Comparison of ENCODE assay signal across 11 mouse cellular contexts in the genomic region with DNA sequence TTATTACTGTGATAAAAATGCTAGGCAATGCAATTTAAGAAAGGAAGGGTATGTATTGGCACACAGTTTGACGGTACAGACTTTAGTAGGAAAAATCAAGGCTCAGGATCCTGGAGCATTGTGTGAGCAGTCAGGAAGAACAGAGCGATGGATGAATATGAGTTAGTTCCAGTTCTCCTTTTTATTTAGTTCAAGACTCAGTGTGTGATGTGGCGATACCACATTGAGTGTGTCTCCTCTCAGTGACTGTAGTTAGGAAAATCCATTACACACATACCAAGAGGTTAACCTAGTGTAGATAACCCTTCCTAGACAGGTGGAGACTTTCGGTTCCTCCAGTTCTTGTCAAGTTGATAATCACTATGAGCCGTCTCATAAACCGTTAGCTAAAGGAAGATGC. TPM values are rescaled to one million over a fixed set of nuclear protein-coding genes. Genes with fewer than 3 reads are reported as not detected.
DNase-seq lines count a peak whose midpoint lies in the region; ATAC-seq and TF ChIP-seq lines count a peak whose summit lies in the region.
"Had no signal": no experiment of that assay in that cellular context is flagged by ENCODE, and none has a peak within 500 bp of the region (broad histone marks: within the 10 kb centered on the region; RNA-seq: fewer than 3 reads in every experiment).

No protein-coding gene starts in this region.

- peak overlapping the region; percentile 83; the same call in 1 of the 2 replicates for H3K4me2 ChIP-seq in midbrain, embryonic 12.5 days (replicated peaks)
- no peak overlapping the region; the same call in 1 of the 2 replicates for H3K4me2 ChIP-seq in midbrain, embryonic 11.5 days
- H3K4me2 ChIP-seq in limb, embryonic 12.5 days, result peak overlapping the region; percentile 66
- peak overlapping the region; percentile 68 for H3K4me2 ChIP-seq in stomach, embryonic 16.5 days (ENCODE audit: low read depth, low read length)

- peaks cover 2% of the 10 kb centered on the region; the same call in 1 of the 2 replicates for H3K79me2 ChIP-seq in heart, adult 2 months (replicated peaks; ENCODE audit: control insufficient read depth, insufficient read depth, low read length)

- TF ChIP-seq EP300 in heart, adult 2 months (IDR thresholded peaks at IDR 0.05; ENCODE audit: insufficient read depth, low read depth, low read length), result no peak

- no peak for TF ChIP-seq CTCF in heart, adult 2 months (IDR thresholded peaks at IDR 0.05)

- DNase-seq in heart, embryonic 10.5 days (ENCODE audit: low spot score), result peak; percentile 16
- no peak for DNase-seq in heart, adult 2 months
- no peak for DNase-seq in midbrain, embryonic 11.5 days (ENCODE audit: low spot score, missing footprints)
- DNase-seq in adrenal gland, postnatal 36 days, result no peak
- DNase-seq in B cell, adult 2 months, result no peak
- DNase-seq: cerebellum, adult 11-12 months; kidney, postnatal 25 days; lung, postnatal 10 days had no signal

- no peaks in the 10 kb centered on the region for H3K9me3 ChIP-seq in heart, embryonic 10.5 days
- no peaks in the 10 kb centered on the region for H3K9me3 ChIP-seq in midbrain, embryonic 12.5 days
- no peaks in the 10 kb centered on the region for H3K9me3 ChIP-seq in midbrain, embryonic 11.5 days (ENCODE audit: control insufficient read depth, low read length)
- H3K9me3 ChIP-seq in limb, embryonic 12.5 days, result no peaks in the 10 kb centered on the region
- H3K9me3 ChIP-seq in stomach, embryonic 16.5 days (replicated peaks; ENCODE audit: control insufficient read depth, low read length), result no peaks in the 10 kb centered on the region

- WGBS in heart, embryonic 10.5 days, result 88% methylated on average over 6 of the region's 6 CpGs
- 94% methylated on average over 6 of the region's 6 CpGs for WGBS in heart, adult 2 months
- WGBS in midbrain, embryonic 12.5 days, result 92% methylated on average over 6 of the region's 6 CpGs
- 92% methylated on average over 6 of the region's 6 CpGs for WGBS in midbrain, embryonic 11.5 days
- WGBS in limb, embryonic 12.5 days, result 93% methylated on average over 6 of the region's 6 CpGs
- WGBS in stomach, embryonic 16.5 days, result 87% methylated on average over 6 of the region's 6 CpGs

- no peak overlapping the region for H3K27ac ChIP-seq in heart, embryonic 10.5 days
- no peak overlapping the region for H3K27ac ChIP-seq in heart, adult 2 months
- no peak overlapping the region for H3K27ac ChIP-seq in midbrain, embryonic 12.5 days (replicated peaks)
- no peak overlapping the region for H3K27ac ChIP-seq in midbrain, embryonic 11.5 days (ENCODE audit: low read depth, low read length)
- H3K27ac ChIP-seq in limb, embryonic 12.5 days, result no peak overlapping the region
- no peak overlapping the region for H3K27ac ChIP-seq in stomach, embryonic 16.5 days (ENCODE audit: low read length)

- intact Hi-C loops in heart, adult 2 months (cut with DNase I), result loop anchor here (5.0 kb wide), 3 partner anchors 134 to 299 kb away; a partner anchor contains a TSS

- H3K27me3 ChIP-seq in heart, embryonic 10.5 days (ENCODE audit: insufficient read depth, poor library complexity, severe bottlenecking), result no peaks in the 10 kb centered on the region
- H3K27me3 ChIP-seq in heart, adult 2 months (ENCODE audit: control insufficient read depth, insufficient read depth, low read length), result no peaks in the 10 kb centered on the region
- no peaks in the 10 kb centered on the region for H3K27me3 ChIP-seq in midbrain, embryonic 12.5 days
- H3K27me3 ChIP-seq in midbrain, embryonic 11.5 days (ENCODE audit: control insufficient read depth, insufficient read depth, low read length), result no peaks in the 10 kb centered on the region
- H3K27me3 ChIP-seq in limb, embryonic 12.5 days, result no peaks in the 10 kb centered on the region
- H3K27me3 ChIP-seq in stomach, embryonic 16.5 days (ENCODE audit: control insufficient read depth, insufficient read depth, low read length), result no peaks in the 10 kb centered on the region

- no peak for TF ChIP-seq POLR2A in heart, adult 2 months (IDR thresholded peaks at IDR 0.05; ENCODE audit: insufficient read depth, low read depth, low read length)

- no peaks in the 10 kb centered on the region for H3K36me3 ChIP-seq in heart, embryonic 10.5 days
- H3K36me3 ChIP-seq in heart, adult 2 months (ENCODE audit: control insufficient read depth, insufficient read depth, low read length), result no peaks in the 10 kb centered on the region; the same call in 1 of the 2 replicates
- H3K36me3 ChIP-seq in midbrain, embryonic 12.5 days, result no peaks in the 10 kb centered on the region
- no peaks in the 10 kb centered on the region for H3K36me3 ChIP-seq in midbrain, embryonic 11.5 days (ENCODE audit: control insufficient read depth, insufficient read depth, low read length)
- no peaks in the 10 kb centered on the region for H3K36me3 ChIP-seq in limb, embryonic 12.5 days
- no peaks in the 10 kb centered on the region for H3K36me3 ChIP-seq in stomach, embryonic 16.5 days (ENCODE audit: control insufficient read depth, insufficient read depth, low read length)

- ATAC-seq in midbrain, embryonic 12.5 days (ENCODE audit: low FRiP score, low read depth), result no peak
- no peak for ATAC-seq in midbrain, embryonic 11.5 days (ENCODE audit: low FRiP score)
- ATAC-seq in limb, embryonic 12.5 days (ENCODE audit: insufficient number of reproducible peaks, insufficient read depth, low FRiP score, low TSS enrichment, low read depth), result no peak
- ATAC-seq in stomach, embryonic 16.5 days (ENCODE audit: insufficient read depth, low FRiP score), result no peak

- H3K4me3 ChIP-seq in heart, embryonic 10.5 days, result peak overlapping the region; percentile 83
- H3K4me3 ChIP-seq in heart, adult 2 months, result no peak overlapping the region
- H3K4me3 ChIP-seq in midbrain, embryonic 12.5 days, result peak overlapping the region; percentile 89; the same call in 1 of the 2 replicates
- no peak overlapping the region; the same call in 1 of the 2 replicates for H3K4me3 ChIP-seq in midbrain, embryonic 11.5 days (ENCODE audit: low read depth, low read length)
- H3K4me3 ChIP-seq in limb, embryonic 12.5 days (replicated peaks), result peak overlapping the region; percentile 85; the same call in 1 of the 2 replicates
- no peak overlapping the region; the same call in 1 of the 2 replicates for H3K4me3 ChIP-seq in stomach, embryonic 16.5 days (replicated peaks; ENCODE audit: low read length)

- no peak overlapping the region for H3K9ac ChIP-seq in heart, adult 2 months (ENCODE audit: low read depth, low read length)
- H3K9ac ChIP-seq in midbrain, embryonic 12.5 days (replicated peaks), result no peak overlapping the region
- H3K9ac ChIP-seq in midbrain, embryonic 11.5 days (ENCODE audit: low read length), result no peak overlapping the region
- H3K9ac ChIP-seq in limb, embryonic 12.5 days (replicated peaks), result no peak overlapping the region
- no peak overlapping the region for H3K9ac ChIP-seq in stomach, embryonic 16.5 days (ENCODE audit: low read length)

- H3K4me1 ChIP-seq in heart, embryonic 10.5 days, result peaks cover 19% of the 10 kb centered on the region; the same call in 1 of the 2 replicates
- peaks cover 1% of the 10 kb centered on the region; the same call in 1 of the 2 replicates for H3K4me1 ChIP-seq in heart, adult 2 months (ENCODE audit: control insufficient read depth, insufficient read depth, low read length)
- H3K4me1 ChIP-seq in midbrain, embryonic 12.5 days, result peaks cover 16% of the 10 kb centered on the region
- peaks cover 11% of the 10 kb centered on the region for H3K4me1 ChIP-seq in midbrain, embryonic 11.5 days (ENCODE audit: control insufficient read depth, insufficient read depth, low read length)
- H3K4me1 ChIP-seq in limb, embryonic 12.5 days (replicated peaks), result peaks cover 15% of the 10 kb centered on the region
- peaks cover 11% of the 10 kb centered on the region for H3K4me1 ChIP-seq in stomach, embryonic 16.5 days (ENCODE audit: control insufficient read depth, insufficient read depth, low read length)

RNA-seq across cellular contexts. Expression of a gene that starts 1.4 kb away (rescaled TPM):
- 7.7 and 8.4 TPM in 2 replicates for polyA plus RNA-seq in heart, embryonic 10.5 days (2016; fragmentation: Nextera tagmentation; extraction: Ambion mirVana)
- total RNA-seq in heart, adult 2 months (2021), result 1 to 10 TPM; 3.5 to 4.2 TPM
- 1.1 and 1.2 TPM in 2 replicates for polyA plus RNA-seq in heart, adult 2 months (2012; rRNA removed)
- polyA plus RNA-seq in midbrain, embryonic 12.5 days (2016; fragmentation: Nextera tagmentation; extraction: Ambion mirVana), result 14.5 and 15.3 TPM in 2 replicates
- polyA plus RNA-seq in midbrain, embryonic 11.5 days (2014; fragmentation: Nextera tagmentation; extraction: Ambion mirVana), result 14.9 and 17.0 TPM in 2 replicates
- polyA plus RNA-seq in limb, embryonic 12.5 days (2016; fragmentation: Nextera tagmentation; extraction: Ambion mirVana), result 13.0 and 14.3 TPM in 2 replicates
- polyA plus RNA-seq in stomach, embryonic 16.5 days (2015; fragmentation: Nextera tagmentation; extraction: Ambion mirVana), result 11.3 and 13.7 TPM in 2 replicates
- total RNA-seq in adrenal gland, postnatal 36 days (2021), result 1 to 10 TPM; 6.3 to 7.6 TPM

RNA-seq across cellular contexts. Expression of a gene that starts 1.7 kb away (rescaled TPM):
- 21.8 and 27.3 TPM in 2 replicates for polyA plus RNA-seq in heart, embryonic 10.5 days (2016; fragmentation: Nextera tagmentation; extraction: Ambion mirVana)
- total RNA-seq in heart, adult 2 months (2021), result 100 to 1,000 TPM; 122 to 142 TPM
- polyA plus RNA-seq in heart, adult 2 months (2012; rRNA removed), result 36.1 and 86.5 TPM in 2 replicates
- polyA plus RNA-seq in midbrain, embryonic 12.5 days (2016; fragmentation: Nextera tagmentation; extraction: Ambion mirVana), result 56.3 and 61.6 TPM in 2 replicates
- polyA plus RNA-seq in midbrain, embryonic 11.5 days (2014; fragmentation: Nextera tagmentation; extraction: Ambion mirVana), result 60.0 and 61.7 TPM in 2 replicates
- 28.7 and 30.7 TPM in 2 replicates for polyA plus RNA-seq in limb, embryonic 12.5 days (2016; fragmentation: Nextera tagmentation; extraction: Ambion mirVana)
- polyA plus RNA-seq in stomach, embryonic 16.5 days (2015; fragmentation: Nextera tagmentation; extraction: Ambion mirVana), result 31.5 and 33.5 TPM in 2 replicates
- total RNA-seq in adrenal gland, postnatal 36 days (2021), result 10 to 100 TPM; 35.6 to 37.2 TPM

Comparison
In these comparisons a context has a peak if more than half of its experiments do, and no peak if none do; other contexts are left out.
1. H3K4me3 ChIP-seq: peak in heart, embryonic 10.5 days (single experiment), midbrain, embryonic 12.5 days (single experiment) and limb, embryonic 12.5 days (single experiment); none in heart, adult 2 months (single experiment), midbrain, embryonic 11.5 days (single experiment) and stomach, embryonic 16.5 days (single experiment).